Mouse (Mus musculus) lung, embryonic 14.5 days (tissue): ENCODE results near the gene Mtx1. TPM values are rescaled to one million over a fixed set of nuclear protein-coding genes. Genes with fewer than 3 reads are reported as not detected.

Experiments
- ATAC-seq: fragments of 200-750 bp; cut with Nextera tagmentation; 2 replicates; pipeline ENCODE4 v1.8.0; 2017; ENCODE audit warnings: mild to moderate bottlenecking, moderate TSS enrichment, moderate library complexity; ENCODE audit not compliant: insufficient read depth
- DNase-seq: peaks from one replicate; pipeline ENCODE4 v3.0.0-alpha.2; 2015
- H3K27ac ChIP-seq: fragments of 300-500 bp; sonication (generic); 2 replicates; pipeline ENCODE4 v1.5.1; 2014; ENCODE audit warnings: low read depth, mild to moderate bottlenecking, moderate library complexity
- H3K27me3 ChIP-seq: fragments of 300-500 bp; sonication (generic); 2 replicates; pipeline ENCODE4 v1.6.1; 2014; ENCODE audit warnings: low read length, control low read depth; ENCODE audit not compliant: insufficient read depth
- H3K36me3 ChIP-seq: fragments of 300-500 bp; sonication (generic); 2 replicates; pipeline ENCODE4 v1.6.1; 2014; ENCODE audit warnings: control low read depth; ENCODE audit not compliant: insufficient read depth
- H3K4me1 ChIP-seq: fragments of 300-500 bp; sonication (generic); 2 replicates; pipeline ENCODE4 v1.6.1; 2014; ENCODE audit warnings: antibody characterized with exemption, control low read depth; ENCODE audit not compliant: insufficient read depth
- H3K4me2 ChIP-seq: fragments of 300-500 bp; sonication (generic); 2 replicates; pipeline ENCODE4 v1.6.1; 2014; ENCODE audit warnings: mild to moderate bottlenecking
- H3K4me3 ChIP-seq: fragments of 300-500 bp; sonication (generic); 2 replicates; pipeline ENCODE4 v1.5.1; 2014; ENCODE audit warnings: low read depth, low read length
- H3K9ac ChIP-seq: fragments of 300-500 bp; sonication (generic); 2 replicates; pipeline ENCODE4 v1.6.1; 2014
- H3K9me3 ChIP-seq: fragments of 300-500 bp; sonication (generic); 2 replicates; pipeline ENCODE4 v1.6.1; 2016; ENCODE audit warnings: low read depth, low read length, control low read depth
- CTCF ChIP-seq: IDR thresholded peaks from 2 replicates; pipeline ENCODE4 v1.5.1; 2016; ENCODE audit warnings: antibody characterized with exemption, low read depth
- WGBS: fragments of 180-500 bp; shearing (Covaris S2); extraction: QIAGEN DNeasy Blood & Tissue Kit; methylation state at CpG from one replicate; pipeline ENCODE4 v1.1.7; 2014; 5-methylcytosine and 5-hydroxymethylcytosine counted together
- polyA plus RNA-seq: library from polyadenylated mRNA; unstranded; fragments of >200 nt; fragmentation: Nextera tagmentation; extraction: Ambion mirVana; gene quantifications from 2 replicates; pipeline ENCODE4 v1.2.1, GENCODE M21; 2014

Mtx1 gene
- polyA plus RNA-seq, 1 experiment from 2014 or later, result 193 TPM

DNA sequence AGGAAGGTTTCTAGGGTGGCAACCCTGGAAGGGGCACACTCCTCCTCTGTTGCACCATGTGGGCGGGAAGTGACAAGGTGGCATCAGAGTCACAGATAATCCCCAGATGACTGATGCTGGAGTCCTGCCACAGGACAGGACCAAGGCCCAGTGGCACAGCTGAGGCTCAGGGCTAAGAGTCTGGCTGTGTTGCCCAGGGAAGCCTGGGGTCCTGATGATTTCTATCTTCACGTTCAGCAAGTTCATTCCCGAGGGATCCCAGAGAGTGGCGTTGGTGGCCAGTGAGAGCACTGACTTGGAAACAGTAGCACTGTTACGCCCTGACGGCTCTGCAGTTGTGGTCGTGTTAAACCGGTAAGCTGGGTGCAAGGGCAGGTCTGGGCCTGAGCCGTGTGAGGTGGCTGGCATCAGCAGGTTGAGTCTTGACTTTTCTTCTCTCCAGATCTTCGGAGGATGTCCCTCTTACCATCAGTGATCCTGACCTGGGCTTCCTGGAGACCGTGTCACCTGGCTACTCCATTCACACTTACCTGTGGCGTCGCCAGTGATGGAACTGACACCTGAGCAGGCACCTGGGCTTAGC is 18.7 kb downstream of the Mtx1 start:
- no peak overlapping the region for H3K27ac ChIP-seq
- peaks cover 65% of the 10 kb centered on the region for H3K36me3 ChIP-seq
- H3K9ac ChIP-seq, result no peak overlapping the region
- H3K4me1 ChIP-seq, result peaks cover 7% of the 10 kb centered on the region; the same call in 1 of the 2 replicates
- no peaks in the 10 kb centered on the region for H3K9me3 ChIP-seq
- no peak for DNase-seq
- H3K4me2 ChIP-seq, result no peak overlapping the region
- H3K27me3 ChIP-seq, result no peaks in the 10 kb centered on the region
- WGBS, result 88% methylated on average over 13 of the region's 13 CpGs
- TF ChIP-seq CTCF, result no peak
- no peak for ATAC-seq
- H3K4me3 ChIP-seq, result no peak overlapping the region

DNA sequence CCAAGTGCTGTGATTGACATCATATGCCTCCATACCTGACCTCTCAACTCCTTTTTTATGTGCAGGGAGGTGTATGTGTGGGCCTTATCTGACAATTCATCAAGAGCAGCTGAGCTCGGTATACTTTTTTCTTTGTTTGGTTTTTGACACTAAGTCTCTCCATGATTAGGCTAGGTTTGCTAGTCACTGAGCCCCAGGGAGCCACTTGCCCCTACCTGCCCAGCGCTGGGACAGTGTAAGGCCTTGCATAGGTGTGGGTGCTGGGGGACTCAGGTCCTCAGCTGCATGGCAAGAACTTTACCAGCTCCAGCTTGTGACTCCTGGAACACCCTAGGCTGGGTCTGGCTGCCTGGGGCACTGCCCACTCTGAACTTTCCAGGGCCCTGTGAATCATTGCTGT is 20.2 kb downstream of the Mtx1 start:
- whole genome bisulfite sequencing, result 70% methylated on average over 2 of the region's 2 CpGs
- TF ChIP-seq CTCF, result no peak
- Histone ChIP-seq H3K27me3 (no peaks in the 10 kb centered on the region), H3K9me3 (no peaks in the 10 kb centered on the region), H3K9ac (no peak overlapping the region), H3K27ac (no peak overlapping the region), H3K4me3 (no peak overlapping the region), H3K36me3 (peaks cover 64% of the 10 kb centered on the region), H3K4me2 (no peak overlapping the region), H3K4me1 (peaks cover 5% of the 10 kb centered on the region; the same call in 1 of the 2 replicates)
- ATAC-seq (no peak), DNase-seq (no peak)

DNA sequence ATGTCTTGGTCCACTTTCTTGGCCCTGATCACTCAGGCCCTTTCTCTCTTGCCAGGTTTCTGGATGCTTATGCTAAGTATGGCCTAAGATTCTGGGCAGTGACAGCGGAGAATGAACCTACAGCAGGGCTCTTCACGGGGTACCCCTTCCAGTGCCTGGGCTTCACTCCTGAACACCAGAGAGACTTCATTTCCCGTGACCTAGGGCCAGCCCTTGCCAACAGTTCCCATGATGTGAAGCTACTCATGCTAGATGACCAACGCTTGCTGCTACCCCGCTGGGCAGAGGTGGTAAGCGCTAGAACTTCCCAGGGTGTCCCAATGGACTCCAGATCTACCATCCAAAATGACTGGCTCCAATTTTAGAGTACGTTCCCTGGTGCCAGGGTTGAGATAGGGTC is 20.8 kb downstream of the Mtx1 start:
- Histone ChIP-seq H3K4me3 (no peak overlapping the region), H3K4me2 (no peak overlapping the region), H3K36me3 (peaks cover 58% of the 10 kb centered on the region), H3K27me3 (no peaks in the 10 kb centered on the region), H3K4me1 (peaks cover 5% of the 10 kb centered on the region; the same call in 1 of the 2 replicates), H3K9me3 (no peaks in the 10 kb centered on the region), H3K27ac (no peak overlapping the region), H3K9ac (no peak overlapping the region)
- DNase-seq (no peak), ATAC-seq (no peak)
- TF ChIP-seq CTCF, result no peak
- 90% methylated on average over 7 of the region's 7 CpGs for WGBS

DNA sequence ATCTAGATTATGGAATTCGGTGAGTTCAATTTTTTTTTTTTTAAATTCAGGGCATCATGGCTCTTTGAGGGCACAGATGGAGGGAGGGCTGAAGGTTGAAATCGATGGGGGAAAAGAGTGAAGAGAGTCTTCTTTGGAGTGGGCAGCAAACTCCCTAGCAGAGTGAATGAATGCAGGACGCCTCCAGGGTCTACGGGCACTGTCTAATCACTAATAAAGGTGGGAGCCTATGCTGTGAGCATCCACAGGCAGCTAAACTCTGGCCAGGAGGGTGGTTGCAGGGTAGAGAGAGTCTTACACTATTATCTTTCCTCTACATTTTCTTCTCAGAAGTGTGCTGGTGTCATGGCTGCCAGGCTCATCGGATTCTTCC is 23.8 kb downstream of the Mtx1 start:
- Histone ChIP-seq H3K36me3 (peaks cover 29% of the 10 kb centered on the region), H3K4me1 (peaks cover 5% of the 10 kb centered on the region; the same call in 1 of the 2 replicates), H3K4me2 (peak overlapping the region; percentile 78), H3K9ac (peak overlapping the region; percentile 59), H3K27ac (0 out of 2 replicates have a peak overlapping the region, but pooled peaks have one; percentile 0), H3K9me3 (no peaks in the 10 kb centered on the region), H3K27me3 (no peaks in the 10 kb centered on the region), H3K4me3 (peak overlapping the region; percentile 55)
- 34% methylated on average over 5 of the region's 5 CpGs for WGBS
- no peak for DNase-seq
- TF ChIP-seq CTCF, result no peak
- peak; percentile 19; the same call in 1 of the 2 replicates for ATAC-seq

DNA sequence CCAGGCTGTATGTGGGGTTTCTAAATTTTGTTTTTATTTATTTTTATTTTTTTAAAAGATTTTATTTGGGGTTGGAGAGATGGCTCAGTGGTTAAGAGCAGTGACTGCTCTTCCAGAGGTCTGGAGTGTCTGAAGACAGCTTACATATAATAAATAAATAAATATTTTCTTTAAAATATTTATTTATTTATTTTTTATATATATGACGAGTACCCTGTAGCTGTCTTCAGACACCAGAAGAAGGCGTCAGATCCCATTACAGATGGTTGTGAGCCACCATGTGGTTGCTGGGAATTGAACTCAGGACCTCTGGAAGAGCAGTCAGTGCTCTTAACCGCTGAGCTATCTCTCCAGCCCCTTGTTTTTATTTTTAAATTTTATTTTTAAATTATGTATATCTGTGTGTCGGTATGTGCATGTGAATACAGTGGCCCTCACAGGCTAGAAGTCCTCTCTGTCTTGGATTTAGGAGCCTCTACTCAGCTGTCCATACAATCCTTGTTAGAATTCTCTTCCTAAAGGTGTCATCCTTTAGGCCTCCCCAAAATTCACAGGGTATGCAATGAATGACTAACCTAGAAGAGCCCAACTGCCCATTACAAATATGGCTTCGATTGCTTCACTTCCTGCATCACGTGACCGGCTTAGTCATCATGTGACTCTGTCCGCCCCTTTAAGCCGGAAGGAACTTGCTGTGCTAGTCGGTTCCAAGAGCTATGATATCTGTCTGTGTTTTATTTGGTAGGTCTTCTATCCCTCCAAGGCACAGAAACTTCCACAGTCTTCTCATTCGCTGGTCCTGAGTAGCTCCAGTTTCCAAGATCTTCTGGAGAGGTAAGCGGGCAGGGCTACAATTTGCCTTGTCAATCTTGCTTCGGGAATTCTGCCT is 24.4 kb downstream of the Mtx1 start, which contains the start of gene Gba:
Gene Gba, plus strand, starts transcription at position 676 of the 889 bp plus-strand sequence.
- Histone ChIP-seq H3K9me3 (no peaks in the 10 kb centered on the region), H3K4me2 (peak within 1 kb of the TSS; percentile 78), H3K27me3 (no peaks in the 10 kb centered on the region), H3K4me3 (peak within 1 kb of the TSS; percentile 55), H3K9ac (peak within 1 kb of the TSS; percentile 59), H3K36me3 (peaks cover 23% of the 10 kb centered on the region), H3K4me1 (peaks cover 5% of the 10 kb centered on the region; the same call in 1 of the 2 replicates), H3K27ac (0 out of 2 replicates have a peak within 1 kb of the TSS, but pooled peaks have one; percentile 16)
- peak; percentile 90 for ATAC-seq
- 23% methylated on average over 13 of the region's 13 CpGs for WGBS
- DNase-seq, result peak; percentile 97
- no peak for TF ChIP-seq CTCF

DNA sequence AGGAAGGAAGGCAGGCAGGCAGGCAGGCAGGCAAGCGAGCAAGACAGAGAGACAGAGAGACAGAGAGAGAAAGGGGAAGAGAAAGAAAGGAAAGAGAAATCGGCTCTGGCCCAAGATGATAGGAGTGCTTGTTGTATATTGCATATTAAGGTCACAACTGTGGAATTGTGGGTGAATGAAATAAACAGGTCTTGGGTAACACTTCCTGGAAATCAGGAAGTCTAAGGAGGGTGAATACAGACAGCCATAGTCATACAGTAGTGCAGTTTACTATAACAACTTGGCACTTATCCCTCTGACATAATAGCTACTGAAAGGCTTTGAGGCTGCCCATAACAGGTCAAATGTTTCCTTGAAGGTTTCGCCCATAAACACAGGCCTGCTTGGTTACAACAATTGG is 27.0 kb downstream of the Mtx1 start:
- Histone ChIP-seq H3K27me3 (no peaks in the 10 kb centered on the region), H3K36me3 (no peaks in the 10 kb centered on the region), H3K4me1 (peaks cover 5% of the 10 kb centered on the region; the same call in 1 of the 2 replicates), H3K27ac (no peak overlapping the region), H3K9ac (no peak overlapping the region), H3K9me3 (no peaks in the 10 kb centered on the region), H3K4me2 (no peak overlapping the region), H3K4me3 (no peak overlapping the region)
- TF ChIP-seq CTCF, result no peak
- ATAC-seq (no peak), DNase-seq (no peak)
- WGBS, result 75% methylated on average over 3 of the region's 3 CpGs
